Mouse (Mus musculus) midbrain, embryonic 16.5 days (tissue): ENCODE data around the gene Ovgp1. TPM values are rescaled to one million over a fixed set of nuclear protein-coding genes. Genes with fewer than 3 reads are reported as not detected.

Experiments used
- ATAC-seq: fragments of 200-750 bp; cut with Nextera tagmentation; 2 replicates; pipeline ENCODE4 v1.8.0; 2017; ENCODE audit warnings: moderate TSS enrichment
- H3K27ac ChIP-seq: fragments of 300-500 bp; sonication (generic); 2 replicates; pipeline ENCODE4 v1.5.1; 2014; ENCODE audit warnings: mild to moderate bottlenecking, low read length, mixed read lengths
- H3K27me3 ChIP-seq: fragments of 300-500 bp; sonication (generic); 2 replicates; pipeline ENCODE4 v1.6.1; 2014; ENCODE audit warnings: low read depth, low read length, mixed read lengths; ENCODE audit not compliant: control insufficient read depth, insufficient read depth
- H3K36me3 ChIP-seq: fragments of 300-500 bp; sonication (generic); 2 replicates; pipeline ENCODE4 v1.6.1; 2014; ENCODE audit warnings: mild to moderate bottlenecking, low read length, moderate library complexity, mixed read lengths; ENCODE audit not compliant: control insufficient read depth, insufficient read depth
- H3K4me1 ChIP-seq: fragments of 300-500 bp; sonication (generic); 2 replicates; pipeline ENCODE4 v1.6.1; 2014; ENCODE audit warnings: mild to moderate bottlenecking, low read length, mixed read lengths; ENCODE audit not compliant: control insufficient read depth, insufficient read depth
- H3K4me2 ChIP-seq: fragments of 300-500 bp; sonication (generic); 2 replicates; pipeline ENCODE4 v1.6.1; 2014; ENCODE audit warnings: mild to moderate bottlenecking, low read length, mixed read lengths
- H3K4me3 ChIP-seq: fragments of 300-500 bp; sonication (generic); 2 replicates; pipeline ENCODE4 v1.5.1; 2014; ENCODE audit warnings: low read depth, mild to moderate bottlenecking, low read length, moderate library complexity, mixed read lengths
- H3K9ac ChIP-seq: fragments of 300-500 bp; sonication (generic); 2 replicates; pipeline ENCODE4 v1.6.1; 2014; ENCODE audit warnings: low read depth, low read length, mixed read lengths
- H3K9me3 ChIP-seq: fragments of 300-500 bp; sonication (generic); replicated peaks from 2 replicates; pipeline ENCODE4 v1.6.1; 2014; ENCODE audit warnings: mild to moderate bottlenecking, low read length, mixed read lengths; ENCODE audit not compliant: control insufficient read depth, poor library complexity, severe bottlenecking
- WGBS: fragments of 180-500 bp; shearing (Covaris S2); extraction: QIAGEN DNeasy Blood & Tissue Kit; methylation state at CpG from one replicate; pipeline ENCODE4 v1.1.7; 2014; 5-methylcytosine and 5-hydroxymethylcytosine counted together
- polyA plus RNA-seq: library from polyadenylated mRNA; unstranded; fragments of >200 nt; fragmentation: Nextera tagmentation; extraction: Ambion mirVana; gene quantifications from 2 replicates; pipeline ENCODE4 v1.2.1, GENCODE M21; 2015

Gene Ovgp1
- polyA plus RNA-seq, 1 experiment from 2014 or later = 3.8 TPM

GRCm38 (mm10) chr3:106014546-106014945, 41.0 kb downstream of the Ovgp1 start, which contains the start of gene Pifo:
Gene Pifo, minus strand, starts transcription at chr3:106014646.
- no peak within 1 kb of the TSS for H3K9ac ChIP-seq
- WGBS = 94% methylated on average over 2 of the region's 2 CpGs
- no peak for ATAC-seq
- H3K9me3 ChIP-seq = no peaks in the 10 kb centered on the region
- H3K27me3 ChIP-seq = no peaks in the 10 kb centered on the region
- no peak within 1 kb of the TSS for H3K27ac ChIP-seq
- H3K4me2 ChIP-seq = no peak within 1 kb of the TSS
- H3K4me3 ChIP-seq = no peak within 1 kb of the TSS
- H3K4me1 ChIP-seq = no peaks in the 10 kb centered on the region
- H3K36me3 ChIP-seq = no peaks in the 10 kb centered on the region

DNA sequence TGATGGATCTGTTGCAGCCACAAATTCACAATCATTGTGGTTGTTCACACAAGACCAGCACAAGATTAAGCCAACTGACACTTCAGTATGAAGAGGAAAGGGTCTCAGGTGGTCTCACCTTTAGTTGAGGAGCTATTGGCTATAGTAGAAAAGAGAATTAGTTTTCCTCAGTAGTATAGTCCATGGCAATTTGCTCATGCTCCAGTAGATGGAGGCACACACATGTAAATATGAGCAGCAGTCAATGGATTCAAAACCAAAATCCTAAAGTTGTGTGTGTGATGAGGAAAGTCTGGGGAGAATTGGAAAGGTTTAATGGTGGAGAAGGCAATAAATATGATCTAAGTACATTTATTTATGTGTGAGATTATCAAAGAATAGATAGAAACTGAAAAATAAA, 48.3 kb downstream of the Ovgp1 start:
- H3K4me2 ChIP-seq = no peak overlapping the region
- no peak for ATAC-seq
- no peak overlapping the region for H3K4me3 ChIP-seq
- no peaks in the 10 kb centered on the region for H3K36me3 ChIP-seq
- H3K9me3 ChIP-seq = no peaks in the 10 kb centered on the region
- no peaks in the 10 kb centered on the region for H3K27me3 ChIP-seq
- H3K27ac ChIP-seq = no peak overlapping the region
- no peaks in the 10 kb centered on the region for H3K4me1 ChIP-seq
- no peak overlapping the region for H3K9ac ChIP-seq

- 87% methylated on average over 2 of the region's 2 CpGs for WGBS
- Histone ChIP-seq H3K4me3 (no peak overlapping the region), H3K36me3 (no peaks in the 10 kb centered on the region), H3K9ac (no peak overlapping the region), H3K4me2 (no peak overlapping the region), H3K27me3 (no peaks in the 10 kb centered on the region), H3K4me1 (no peaks in the 10 kb centered on the region), H3K9me3 (no peaks in the 10 kb centered on the region), H3K27ac (no peak overlapping the region)
- no peak for ATAC-seq
These were observed 50.6 kb downstream of the Ovgp1 start for GRCm38 (mm10) chr3:106024135-106024534.

GRCm38 (mm10) chr3:106032781-106033180, 59.3 kb downstream of the Ovgp1 start, which contains the start of gene Chil5:
Gene Chil5, minus strand, starts transcription at chr3:106032814.
- no peak within 1 kb of the TSS for H3K27ac ChIP-seq
- no peak within 1 kb of the TSS for H3K9ac ChIP-seq
- H3K27me3 ChIP-seq = no peaks in the 10 kb centered on the region
- no peak within 1 kb of the TSS for H3K4me2 ChIP-seq
- H3K4me3 ChIP-seq = no peak within 1 kb of the TSS
- ATAC-seq = no peak
- no peaks in the 10 kb centered on the region for H3K4me1 ChIP-seq
- no peaks in the 10 kb centered on the region for H3K9me3 ChIP-seq
- H3K36me3 ChIP-seq = no peaks in the 10 kb centered on the region
- 91% methylated on average over 1 of the region's 1 CpGs for WGBS

Other genes with a start within 250 kb of the Ovgp1 start
- 74.1 and 74.3 TPM in 2 replicates for gene Rap1a, start 172.4 kb upstream of the Ovgp1 start, polyA plus RNA-seq
- gene Adora3, start 102.9 kb upstream of the Ovgp1 start, polyA plus RNA-seq = 0.09 and 0.14 TPM in 2 replicates
- gene Tmigd3, start 102.8 kb upstream of the Ovgp1 start, polyA plus RNA-seq = not detected in 2 replicates
- gene I830077J02Rik, start 41.0 kb upstream of the Ovgp1 start, polyA plus RNA-seq = 0.12 and 0.30 TPM in 2 replicates
- 89.7 and 90.9 TPM in 2 replicates for gene Wdr77, start 14.3 kb upstream of the Ovgp1 start, polyA plus RNA-seq
- gene Atp5f1, start 13.6 kb upstream of the Ovgp1 start, polyA plus RNA-seq = 543 and 547 TPM in 2 replicates
- 6.4 and 7.3 TPM in 2 replicates for gene Pifo, start 40.9 kb downstream of the Ovgp1 start, polyA plus RNA-seq
- not detected in 2 replicates for gene Chil5, start 59.1 kb downstream of the Ovgp1 start, polyA plus RNA-seq
- 1.1 and 1.5 TPM in 2 replicates for gene Chia1, start 139.5 kb downstream of the Ovgp1 start, polyA plus RNA-seq
- gene Chil3, start 193.9 kb downstream of the Ovgp1 start, polyA plus RNA-seq = not detected in 2 replicates
- gene Chil4, start 245.8 kb downstream of the Ovgp1 start, polyA plus RNA-seq = not detected in 2 replicates